Mouse (Mus musculus): Measurements from ENCODE around the gene Brsk1. TPM values are rescaled to one million over a fixed set of nuclear protein-coding genes. Genes with fewer than 3 reads are reported as not detected.

Gene Brsk1
- 1.3 TPM in 2 replicates for polyA plus RNA-seq (2016; fragmentation: Nextera tagmentation; extraction: Ambion mirVana)

- no peaks in the 10 kb centered on the region for H3K27me3 ChIP-seq (ENCODE audit: low read depth, poor library complexity, severe bottlenecking)
- H3K4me1 ChIP-seq = peaks cover 18% of the 10 kb centered on the region
- H3K36me3 ChIP-seq = peaks cover 30% of the 10 kb centered on the region
- DNase-seq (ENCODE audit: low spot score) = peak; percentile 99
- peak within 1 kb of the TSS; percentile 99 for H3K27ac ChIP-seq
- WGBS = 3% methylated on average over 6 of the region's 18 CpGs
- no peaks in the 10 kb centered on the region for H3K9me3 ChIP-seq (replicated peaks)
- peak within 1 kb of the TSS; percentile 98 for H3K4me3 ChIP-seq
Measured at GRCm38 (mm10) chr7:4690387-4690786, at the start of gene Brsk1. TSS of gene Brsk1 (plus strand) at chr7:4690604.

GRCm38 (mm10) chr7:4641155-4641554 is 49.2 kb upstream of the Brsk1 start:
- no peak overlapping the region for H3K27ac ChIP-seq
- no peaks in the 10 kb centered on the region for H3K4me1 ChIP-seq
- no peak for DNase-seq (ENCODE audit: low spot score)
- no peaks in the 10 kb centered on the region for H3K9me3 ChIP-seq (replicated peaks)
- no peaks in the 10 kb centered on the region for H3K27me3 ChIP-seq (ENCODE audit: low read depth, poor library complexity, severe bottlenecking)
- H3K4me3 ChIP-seq = no peak overlapping the region
- WGBS = 86% methylated on average over 11 of the region's 11 CpGs
- H3K36me3 ChIP-seq = peaks cover 100% of the 10 kb centered on the region

- Histone ChIP-seq H3K4me1 (no peaks in the 10 kb centered on the region), H3K27me3 (ENCODE audit: low read depth, poor library complexity, severe bottlenecking) (no peaks in the 10 kb centered on the region), H3K27ac (no peak overlapping the region), H3K4me3 (no peak overlapping the region), H3K36me3 (peaks cover 99% of the 10 kb centered on the region), H3K9me3 (replicated peaks) (no peaks in the 10 kb centered on the region)
- no peak for DNase-seq (ENCODE audit: low spot score)
- WGBS = 94% methylated on average over 7 of the region's 7 CpGs
Measured at GRCm38 (mm10) chr7:4641956-4642355, 48.4 kb upstream of the Brsk1 start.

GRCm38 (mm10) chr7:4643225-4643624 is 47.2 kb upstream of the Brsk1 start:
- no peaks in the 10 kb centered on the region for H3K4me1 ChIP-seq
- no peak for DNase-seq (ENCODE audit: low spot score)
- H3K36me3 ChIP-seq = peaks cover 92% of the 10 kb centered on the region
- H3K27ac ChIP-seq = no peak overlapping the region
- no peaks in the 10 kb centered on the region for H3K27me3 ChIP-seq (ENCODE audit: low read depth, poor library complexity, severe bottlenecking)
- H3K9me3 ChIP-seq (replicated peaks) = no peaks in the 10 kb centered on the region
- 94% methylated on average over 6 of the region's 6 CpGs for WGBS
- no peak overlapping the region for H3K4me3 ChIP-seq

- no peak for DNase-seq (ENCODE audit: low spot score)
- no peak overlapping the region for H3K4me3 ChIP-seq
- no peaks in the 10 kb centered on the region for H3K27me3 ChIP-seq (ENCODE audit: low read depth, poor library complexity, severe bottlenecking)
- H3K36me3 ChIP-seq = peaks cover 65% of the 10 kb centered on the region
- no peaks in the 10 kb centered on the region for H3K4me1 ChIP-seq
- 89% methylated on average over 3 of the region's 3 CpGs for WGBS
- H3K27ac ChIP-seq = no peak overlapping the region
- no peaks in the 10 kb centered on the region for H3K9me3 ChIP-seq (replicated peaks)
Measured at GRCm38 (mm10) chr7:4646806-4647205, 43.6 kb upstream of the Brsk1 start.

GRCm38 (mm10) chr7:4647291-4647690 is 43.1 kb upstream of the Brsk1 start:
- Histone ChIP-seq H3K36me3 (peaks cover 65% of the 10 kb centered on the region), H3K4me3 (no peak overlapping the region), H3K9me3 (replicated peaks) (no peaks in the 10 kb centered on the region), H3K27me3 (ENCODE audit: low read depth, poor library complexity, severe bottlenecking) (no peaks in the 10 kb centered on the region), H3K4me1 (no peaks in the 10 kb centered on the region), H3K27ac (no peak overlapping the region)
- no peak for DNase-seq (ENCODE audit: low spot score)
- WGBS = 77% methylated on average over 6 of the region's 6 CpGs

GRCm38 (mm10) chr7:4647992-4648391 is 42.4 kb upstream of the Brsk1 start:
- DNase-seq (ENCODE audit: low spot score) = no peak
- H3K36me3 ChIP-seq = peaks cover 65% of the 10 kb centered on the region
- no peak overlapping the region for H3K4me3 ChIP-seq
- no peaks in the 10 kb centered on the region for H3K9me3 ChIP-seq (replicated peaks)
- no peak overlapping the region for H3K27ac ChIP-seq
- no peaks in the 10 kb centered on the region for H3K27me3 ChIP-seq (ENCODE audit: low read depth, poor library complexity, severe bottlenecking)
- no peaks in the 10 kb centered on the region for H3K4me1 ChIP-seq
- 98% methylated on average over 2 of the region's 2 CpGs for WGBS

GRCm38 (mm10) chr7:4651581-4651980 is 38.8 kb upstream of the Brsk1 start:
- peaks cover 46% of the 10 kb centered on the region for H3K36me3 ChIP-seq
- no peak overlapping the region for H3K27ac ChIP-seq
- 79% methylated on average over 8 of the region's 8 CpGs for WGBS
- DNase-seq (ENCODE audit: low spot score) = no peak
- peaks cover 14% of the 10 kb centered on the region for H3K4me1 ChIP-seq
- H3K27me3 ChIP-seq (ENCODE audit: low read depth, poor library complexity, severe bottlenecking) = no peaks in the 10 kb centered on the region
- no peaks in the 10 kb centered on the region for H3K9me3 ChIP-seq (replicated peaks)
- H3K4me3 ChIP-seq = no peak overlapping the region

GRCm38 (mm10) chr7:4652726-4653125 is 37.7 kb upstream of the Brsk1 start:
- no peaks in the 10 kb centered on the region for H3K27me3 ChIP-seq (ENCODE audit: low read depth, poor library complexity, severe bottlenecking)
- no peak overlapping the region for H3K4me3 ChIP-seq
- no peak overlapping the region for H3K27ac ChIP-seq
- H3K36me3 ChIP-seq = peaks cover 36% of the 10 kb centered on the region
- no peak for DNase-seq (ENCODE audit: low spot score)
- no peaks in the 10 kb centered on the region for H3K9me3 ChIP-seq (replicated peaks)
- H3K4me1 ChIP-seq = peaks cover 25% of the 10 kb centered on the region
- WGBS = 94% methylated on average over 5 of the region's 5 CpGs

- Histone ChIP-seq H3K4me1 (peaks cover 30% of the 10 kb centered on the region), H3K27ac (no peak overlapping the region), H3K27me3 (ENCODE audit: low read depth, poor library complexity, severe bottlenecking) (no peaks in the 10 kb centered on the region), H3K4me3 (no peak overlapping the region), H3K36me3 (peaks cover 36% of the 10 kb centered on the region), H3K9me3 (replicated peaks) (no peaks in the 10 kb centered on the region)
- 82% methylated on average over 5 of the region's 5 CpGs for WGBS
- DNase-seq (ENCODE audit: low spot score) = no peak
Measured at GRCm38 (mm10) chr7:4653351-4653750, 37.1 kb upstream of the Brsk1 start.

- H3K4me1 ChIP-seq = peaks cover 30% of the 10 kb centered on the region
- no peaks in the 10 kb centered on the region for H3K27me3 ChIP-seq (ENCODE audit: low read depth, poor library complexity, severe bottlenecking)
- no peak overlapping the region for H3K27ac ChIP-seq
- no peak for DNase-seq (ENCODE audit: low spot score)
- H3K9me3 ChIP-seq (replicated peaks) = no peaks in the 10 kb centered on the region
- no peak overlapping the region for H3K4me3 ChIP-seq
- WGBS = 91% methylated on average over 7 of the region's 7 CpGs
- H3K36me3 ChIP-seq = peaks cover 36% of the 10 kb centered on the region
Measured at GRCm38 (mm10) chr7:4653780-4654179, 36.6 kb upstream of the Brsk1 start.

- Histone ChIP-seq H3K4me1 (peaks cover 30% of the 10 kb centered on the region), H3K4me3 (no peak overlapping the region), H3K9me3 (replicated peaks) (no peaks in the 10 kb centered on the region), H3K27me3 (ENCODE audit: low read depth, poor library complexity, severe bottlenecking) (no peaks in the 10 kb centered on the region), H3K27ac (no peak overlapping the region), H3K36me3 (peaks cover 36% of the 10 kb centered on the region)
- no peak for DNase-seq (ENCODE audit: low spot score)
- 97% methylated on average over 2 of the region's 2 CpGs for WGBS
Measured at GRCm38 (mm10) chr7:4654221-4654620, 36.2 kb upstream of the Brsk1 start.

GRCm38 (mm10) chr7:4655393-4655792 is 35.0 kb upstream of the Brsk1 start:
- 89% methylated on average over 4 of the region's 4 CpGs for WGBS
- Histone ChIP-seq H3K27ac (no peak overlapping the region), H3K4me1 (peaks cover 35% of the 10 kb centered on the region), H3K9me3 (replicated peaks) (no peaks in the 10 kb centered on the region), H3K36me3 (peaks cover 36% of the 10 kb centered on the region), H3K27me3 (ENCODE audit: low read depth, poor library complexity, severe bottlenecking) (no peaks in the 10 kb centered on the region), H3K4me3 (no peak overlapping the region)
- no peak for DNase-seq (ENCODE audit: low spot score)

GRCm38 (mm10) chr7:4655916-4656315 is 34.5 kb upstream of the Brsk1 start:
- no peak for DNase-seq (ENCODE audit: low spot score)
- no peak overlapping the region for H3K27ac ChIP-seq
- no peaks in the 10 kb centered on the region for H3K27me3 ChIP-seq (ENCODE audit: low read depth, poor library complexity, severe bottlenecking)
- no peak overlapping the region for H3K4me3 ChIP-seq
- H3K9me3 ChIP-seq (replicated peaks) = no peaks in the 10 kb centered on the region
- H3K4me1 ChIP-seq = peaks cover 35% of the 10 kb centered on the region
- WGBS = 89% methylated on average over 1 of the region's 1 CpGs
- peaks cover 41% of the 10 kb centered on the region for H3K36me3 ChIP-seq

All from limb, embryonic 10.5 days (tissue).